Mouse (Mus musculus): ENCODE data around the gene Hoxd9.

DNA sequence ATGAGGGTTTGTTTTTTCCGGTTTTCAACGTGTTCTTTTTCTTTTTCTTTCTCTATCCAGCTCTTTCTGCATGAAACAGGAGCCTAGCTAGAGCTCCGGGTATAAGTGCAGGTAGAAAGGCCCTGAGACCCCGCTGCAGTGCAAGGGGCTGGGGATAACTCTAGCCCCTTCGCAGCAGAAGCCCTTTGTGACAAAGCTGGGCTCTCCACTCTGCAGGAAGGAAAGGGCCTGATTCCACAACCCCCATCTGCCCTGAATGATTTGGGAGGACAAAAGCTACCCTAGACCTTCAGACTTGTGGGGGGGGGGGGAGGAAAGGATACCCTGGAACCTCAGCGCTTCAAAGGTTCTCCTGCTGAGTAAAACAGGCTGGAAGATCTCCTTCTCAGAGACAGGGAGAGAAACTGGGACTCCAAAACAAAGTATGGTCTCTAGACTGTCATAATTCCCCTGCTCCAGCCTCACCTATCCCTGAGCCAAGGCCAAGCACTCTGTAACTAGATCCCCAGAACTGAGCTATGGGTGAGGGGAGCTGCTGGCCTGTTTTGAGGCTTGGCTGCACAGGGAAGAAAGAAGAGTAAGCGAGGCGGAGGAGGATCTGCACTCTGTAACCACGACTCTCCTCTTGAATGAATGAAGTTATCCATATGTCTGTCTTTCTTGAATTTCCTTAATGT lies 21.0 kb upstream of the Hoxd9 start:
- TF ChIP-seq GATA1 (IDR thresholded peaks at IDR 0.05; ENCODE audit: borderline replicate concordance, low read length), result no peak
- TF ChIP-seq FLI1 (IDR thresholded peaks at IDR 0.05; ENCODE audit: low read length), result no peak

All from megakaryocyte, embryonic 14.5 days (primary cell).